Mouse (Mus musculus): ENCODE data around the gene Tanc2. TPM values are rescaled to one million over a fixed set of nuclear protein-coding genes. Genes with fewer than 3 reads are reported as not detected.

The Tanc2 gene
- total RNA-seq, 1 experiment from 2014 or later, result 6.5 TPM

DNA sequence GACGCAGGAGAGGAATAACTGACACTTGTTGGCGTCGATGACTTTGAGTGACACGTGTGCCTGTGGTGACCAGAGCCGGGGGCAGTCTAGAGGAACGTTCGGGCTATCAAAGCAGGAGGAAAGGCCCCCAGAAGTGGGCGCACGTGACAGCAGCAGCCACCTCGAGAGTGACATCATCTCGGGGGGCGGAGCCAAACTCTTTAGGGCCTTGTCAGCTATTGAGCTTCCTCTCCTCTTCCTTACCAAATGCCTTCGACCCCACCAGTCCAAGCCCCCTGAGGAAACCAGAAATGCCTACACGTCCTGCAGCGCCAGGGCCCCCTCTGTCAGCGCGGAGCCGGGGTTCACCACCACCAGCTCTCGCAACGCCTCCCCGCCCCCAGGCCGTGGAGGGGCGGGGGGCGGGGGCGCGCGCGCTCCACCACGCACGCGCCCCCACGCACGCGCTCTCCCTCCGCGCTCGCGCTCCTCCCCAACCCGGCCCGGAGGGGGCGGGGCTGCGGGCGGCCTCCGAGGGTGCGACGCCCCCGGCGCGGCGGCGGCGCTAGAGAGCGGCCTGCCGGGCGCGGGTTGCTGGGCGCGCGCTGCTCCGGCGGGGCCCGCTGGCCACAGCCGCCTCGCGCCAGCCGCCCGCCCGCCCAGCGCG is 432 bp upstream of the Tanc2 start:
- peak; percentile 87 to 88 for ATAC-seq (replicated peaks in 1 of 2; ENCODE audit: insufficient read depth in 1 of 2, low FRiP score in 2 of 2, low TSS enrichment in 1 of 2, low read depth in 1 of 2, poor library complexity in 2 of 2, severe bottlenecking in 2 of 2)

DNA sequence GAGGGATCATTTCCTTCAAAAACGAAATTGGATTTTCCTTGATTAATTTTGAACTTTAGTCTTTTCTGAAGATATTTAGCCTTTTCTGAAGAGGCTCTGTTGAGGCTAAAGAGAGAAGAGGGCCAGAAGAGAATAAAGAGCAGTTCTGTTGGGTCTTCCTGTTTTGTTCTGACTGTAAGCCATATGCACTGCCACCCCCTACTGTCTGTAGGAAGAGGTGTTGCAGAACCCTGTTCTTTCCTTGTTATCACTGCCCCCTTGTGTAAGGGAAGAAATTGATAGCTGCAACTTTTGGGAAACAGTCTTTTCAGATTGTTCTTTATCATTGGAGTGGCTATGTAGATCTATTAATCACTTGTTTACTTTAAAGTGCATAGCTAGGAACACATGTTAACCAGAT is 2.1 kb downstream of the Tanc2 start:
- ATAC-seq (replicated peaks in 1 of 2; ENCODE audit: insufficient read depth in 1 of 2, low FRiP score in 2 of 2, low TSS enrichment in 1 of 2, low read depth in 1 of 2, poor library complexity in 2 of 2, severe bottlenecking in 2 of 2), result peak; percentile 74 to 82; a peak in 3 of 4 replicates

DNA sequence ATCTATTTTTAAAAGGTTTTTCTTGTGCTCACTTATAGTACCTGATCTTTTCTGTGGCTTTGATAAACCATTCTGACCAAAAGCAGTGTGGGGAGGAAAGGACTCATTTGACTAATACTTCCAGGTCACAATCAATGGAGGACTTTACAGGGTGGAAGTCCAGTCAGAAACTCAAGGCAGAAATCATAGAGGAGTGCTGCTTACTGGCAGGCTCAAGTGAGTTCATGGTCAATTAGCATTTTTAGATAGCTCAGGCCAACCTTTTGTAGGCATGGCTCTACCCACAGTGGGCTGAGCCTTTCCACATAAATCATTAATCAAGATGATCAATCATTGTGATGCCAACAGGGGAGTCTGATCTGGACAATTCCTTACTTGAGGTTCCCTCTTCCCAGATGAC is 12.4 kb downstream of the Tanc2 start:
- no peak for ATAC-seq (replicated peaks in 1 of 2; ENCODE audit: insufficient read depth in 1 of 2, low FRiP score in 2 of 2, low TSS enrichment in 1 of 2, low read depth in 1 of 2, poor library complexity in 2 of 2, severe bottlenecking in 2 of 2)

DNA sequence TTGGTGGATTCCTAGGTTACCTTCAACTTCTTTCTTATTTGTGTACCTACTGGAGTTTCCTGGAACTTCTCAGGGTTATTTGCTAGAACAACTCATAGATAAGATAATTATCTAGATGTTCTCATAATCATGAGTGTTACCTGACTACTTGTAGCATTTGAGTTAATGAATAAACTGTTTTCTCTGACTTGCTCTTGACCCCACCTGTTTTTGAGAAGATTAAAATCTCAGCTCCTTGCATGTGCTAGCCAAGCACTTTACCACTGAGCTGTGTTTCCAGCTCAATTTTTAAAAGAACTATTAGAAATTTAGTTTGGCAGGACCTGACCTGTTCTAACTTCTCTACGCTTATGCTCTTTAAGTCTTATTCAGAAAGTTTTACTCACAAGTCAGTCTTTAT is 36.4 kb downstream of the Tanc2 start:
- no peak for ATAC-seq (replicated peaks in 1 of 2; ENCODE audit: insufficient read depth in 1 of 2, low FRiP score in 2 of 2, low TSS enrichment in 1 of 2, low read depth in 1 of 2, poor library complexity in 2 of 2, severe bottlenecking in 2 of 2)

DNA sequence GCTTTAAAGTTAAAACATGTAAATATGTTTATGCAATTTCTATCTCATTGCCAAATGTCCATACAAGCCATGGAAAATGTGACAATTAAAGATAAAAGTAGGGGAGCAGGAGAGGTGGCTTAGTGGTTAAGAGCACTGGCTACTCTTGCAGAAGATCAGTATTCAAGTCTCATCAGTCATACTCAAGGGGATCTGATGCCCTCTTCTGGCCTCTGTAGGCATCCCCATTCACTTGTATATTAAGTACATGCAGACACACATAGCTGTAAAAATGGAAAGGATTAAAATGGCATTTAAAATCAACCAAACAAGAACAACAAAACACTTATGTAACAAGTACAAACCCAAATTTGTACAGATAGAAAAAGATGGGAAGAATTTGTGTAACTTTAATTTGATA is 54.2 kb downstream of the Tanc2 start:
- peak in 1 of 2 experiments; percentile 32; a peak in 1 of 4 replicates for ATAC-seq (replicated peaks in 1 of 2; ENCODE audit: insufficient read depth in 1 of 2, low FRiP score in 2 of 2, low TSS enrichment in 1 of 2, low read depth in 1 of 2, poor library complexity in 2 of 2, severe bottlenecking in 2 of 2)

DNA sequence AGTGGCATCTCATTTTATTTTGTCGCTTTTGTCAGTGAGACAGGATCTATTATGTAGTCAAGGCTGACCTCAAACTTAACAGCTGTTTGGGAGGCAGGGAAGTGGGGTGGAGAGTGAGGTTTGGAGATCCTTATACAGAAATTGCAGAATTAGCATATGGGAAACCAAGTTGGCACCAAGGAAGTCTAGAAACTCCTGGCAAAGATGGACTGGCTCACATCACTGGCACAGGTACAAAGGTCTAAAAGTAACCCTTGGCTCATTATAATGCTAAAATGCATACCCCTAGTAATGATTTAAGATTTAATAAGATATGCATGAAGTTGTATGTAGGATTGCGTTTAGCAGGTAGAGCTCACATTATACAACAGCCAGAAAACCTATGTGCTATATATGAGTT is 58.2 kb downstream of the Tanc2 start:
- ATAC-seq (replicated peaks in 1 of 2; ENCODE audit: insufficient read depth in 1 of 2, low FRiP score in 2 of 2, low TSS enrichment in 1 of 2, low read depth in 1 of 2, poor library complexity in 2 of 2, severe bottlenecking in 2 of 2), result no peak

DNA sequence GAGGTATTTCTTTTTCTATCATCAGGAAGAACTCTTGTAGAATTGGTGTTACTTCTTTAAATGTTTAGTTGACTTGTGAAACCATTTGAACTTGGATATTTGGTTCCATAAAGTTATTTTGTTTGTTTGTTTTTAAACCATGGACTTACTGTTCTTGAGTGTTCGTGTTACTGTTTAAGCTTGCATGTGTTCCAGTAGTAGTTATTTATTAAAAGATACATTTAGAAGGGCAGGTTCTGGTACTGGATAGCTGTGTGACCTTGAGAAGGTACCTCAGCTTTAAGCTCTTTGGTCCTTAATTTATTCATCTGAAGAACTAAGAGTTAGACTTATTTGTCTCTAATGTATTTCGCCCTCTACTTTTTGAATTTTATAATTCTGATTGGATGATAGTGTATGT is 64.8 kb downstream of the Tanc2 start:
- ATAC-seq (replicated peaks in 1 of 2; ENCODE audit: insufficient read depth in 1 of 2, low FRiP score in 2 of 2, low TSS enrichment in 1 of 2, low read depth in 1 of 2, poor library complexity in 2 of 2, severe bottlenecking in 2 of 2), result no peak

DNA sequence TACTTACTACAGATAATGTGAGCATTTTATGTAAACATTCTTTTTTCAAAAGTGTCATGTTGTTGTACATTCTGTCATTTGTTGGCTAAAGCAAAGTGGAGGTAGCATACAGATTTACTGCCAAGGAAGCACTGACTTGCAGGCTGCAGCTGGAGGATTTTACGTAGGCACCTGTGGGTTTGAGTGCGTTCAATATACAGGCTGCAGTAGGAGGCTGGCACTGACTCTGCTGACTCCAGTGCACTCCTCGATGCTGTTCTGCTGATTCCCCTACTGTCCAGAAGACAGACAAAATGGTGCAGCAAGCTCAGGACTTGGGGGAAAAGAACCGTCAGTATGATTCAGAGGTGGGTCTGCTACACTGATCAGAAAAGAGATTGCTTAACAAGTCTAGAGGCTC is 65.5 kb downstream of the Tanc2 start:
- no peak for ATAC-seq (replicated peaks in 1 of 2; ENCODE audit: insufficient read depth in 1 of 2, low FRiP score in 2 of 2, low TSS enrichment in 1 of 2, low read depth in 1 of 2, poor library complexity in 2 of 2, severe bottlenecking in 2 of 2)

DNA sequence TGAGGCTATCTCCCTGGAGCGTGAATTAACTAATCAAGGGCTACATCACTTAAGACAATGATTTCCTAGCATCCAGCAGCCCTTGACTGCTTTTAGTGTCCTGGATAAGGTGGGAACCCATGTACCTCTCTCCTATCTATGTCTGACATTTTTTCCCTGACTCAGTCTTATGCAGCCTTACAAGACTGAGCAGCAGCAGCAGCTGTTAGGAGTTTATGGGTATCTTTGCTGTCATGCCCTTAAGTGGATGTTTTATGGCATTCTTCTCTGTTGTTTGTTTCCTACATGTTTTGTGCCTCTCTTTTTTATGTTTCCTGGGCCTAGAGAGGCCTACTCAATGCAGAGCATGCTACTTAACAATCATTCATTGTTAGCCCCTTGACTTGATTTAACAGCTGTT is 78.1 kb downstream of the Tanc2 start:
- ATAC-seq (replicated peaks in 1 of 2; ENCODE audit: insufficient read depth in 1 of 2, low FRiP score in 2 of 2, low TSS enrichment in 1 of 2, low read depth in 1 of 2, poor library complexity in 2 of 2, severe bottlenecking in 2 of 2), result no peak

DNA sequence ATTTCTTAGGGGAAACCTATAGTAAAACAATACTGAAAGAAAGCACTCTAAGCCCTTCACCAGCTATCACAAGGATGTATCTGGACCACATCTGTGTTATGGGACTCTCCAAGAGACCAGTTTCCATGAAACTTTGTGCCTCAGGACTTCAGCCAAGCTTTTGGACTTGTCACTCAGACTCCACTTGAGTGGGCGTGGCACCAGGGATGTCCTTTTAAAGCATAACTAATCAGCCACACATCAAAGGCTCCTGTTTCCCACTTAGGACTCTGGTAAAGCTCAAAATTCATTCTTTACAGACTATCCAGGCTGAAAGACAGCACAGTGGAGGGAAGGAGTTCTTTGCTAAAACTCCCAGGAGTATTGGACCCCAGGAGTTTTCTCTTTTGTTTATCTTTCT is 89.2 kb downstream of the Tanc2 start:
- ATAC-seq (replicated peaks in 1 of 2; ENCODE audit: insufficient read depth in 1 of 2, low FRiP score in 2 of 2, low TSS enrichment in 1 of 2, low read depth in 1 of 2, poor library complexity in 2 of 2, severe bottlenecking in 2 of 2), result no peak

DNA sequence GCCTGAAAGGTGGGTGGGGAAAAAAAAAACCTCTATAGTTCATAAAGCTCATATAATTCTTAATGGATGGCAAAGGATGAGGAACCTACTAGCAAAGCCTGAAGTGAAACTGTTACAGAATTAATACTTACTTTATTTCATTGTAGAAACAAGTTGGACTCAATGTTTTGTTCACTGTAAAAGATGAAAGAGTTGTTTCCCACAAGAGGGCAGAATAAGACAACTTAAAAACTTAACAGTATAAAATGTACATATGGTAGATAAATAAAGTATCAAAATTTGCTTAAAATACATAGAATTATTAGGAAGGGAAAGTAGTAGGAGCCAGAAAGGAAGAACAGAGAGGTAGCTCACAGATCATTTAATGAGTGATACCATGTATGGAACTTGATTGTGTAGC is 95.0 kb downstream of the Tanc2 start:
- ATAC-seq (replicated peaks in 1 of 2; ENCODE audit: insufficient read depth in 1 of 2, low FRiP score in 2 of 2, low TSS enrichment in 1 of 2, low read depth in 1 of 2, poor library complexity in 2 of 2, severe bottlenecking in 2 of 2), result no peak

DNA sequence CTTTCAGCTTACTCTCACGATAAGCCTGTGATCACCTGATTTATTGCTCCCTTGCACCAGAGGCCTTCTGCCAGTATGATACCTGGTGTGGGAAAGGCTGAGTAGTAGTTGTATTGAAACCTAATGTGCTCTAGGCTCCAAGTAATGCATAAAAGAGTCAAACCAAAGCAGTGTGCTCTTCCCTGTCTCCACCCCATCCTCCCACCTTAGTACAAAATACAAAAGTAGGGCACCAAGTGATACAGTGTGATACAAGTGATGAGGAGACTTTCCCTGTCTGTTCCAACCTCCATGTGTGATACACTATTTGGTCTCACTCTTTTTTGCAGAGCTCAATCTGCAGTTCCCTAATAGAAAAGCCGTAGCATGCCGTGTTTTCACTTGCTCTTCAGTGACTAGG is 110.7 kb downstream of the Tanc2 start:
- ATAC-seq (replicated peaks in 1 of 2; ENCODE audit: insufficient read depth in 1 of 2, low FRiP score in 2 of 2, low TSS enrichment in 1 of 2, low read depth in 1 of 2, poor library complexity in 2 of 2, severe bottlenecking in 2 of 2), result no peak

DNA sequence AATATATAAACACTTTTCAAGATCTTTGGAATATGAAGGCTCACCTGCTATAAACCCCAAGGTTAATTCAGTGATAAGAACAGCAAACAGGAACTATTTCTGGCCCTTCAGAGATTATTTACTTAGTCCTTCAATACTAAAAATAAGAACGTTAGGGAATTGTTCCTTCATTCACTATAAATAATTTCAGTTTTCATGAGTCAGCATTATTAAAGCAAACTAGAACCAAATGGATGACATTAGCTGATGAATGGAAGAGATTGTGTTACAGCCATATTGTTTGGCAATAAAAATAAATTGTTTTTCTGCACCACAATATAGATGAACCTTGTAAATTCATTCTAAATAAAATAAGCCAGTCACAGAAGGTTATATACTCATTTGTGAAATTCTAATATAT is 129.9 kb downstream of the Tanc2 start:
- ATAC-seq (replicated peaks in 1 of 2; ENCODE audit: insufficient read depth in 1 of 2, low FRiP score in 2 of 2, low TSS enrichment in 1 of 2, low read depth in 1 of 2, poor library complexity in 2 of 2, severe bottlenecking in 2 of 2), result no peak

DNA sequence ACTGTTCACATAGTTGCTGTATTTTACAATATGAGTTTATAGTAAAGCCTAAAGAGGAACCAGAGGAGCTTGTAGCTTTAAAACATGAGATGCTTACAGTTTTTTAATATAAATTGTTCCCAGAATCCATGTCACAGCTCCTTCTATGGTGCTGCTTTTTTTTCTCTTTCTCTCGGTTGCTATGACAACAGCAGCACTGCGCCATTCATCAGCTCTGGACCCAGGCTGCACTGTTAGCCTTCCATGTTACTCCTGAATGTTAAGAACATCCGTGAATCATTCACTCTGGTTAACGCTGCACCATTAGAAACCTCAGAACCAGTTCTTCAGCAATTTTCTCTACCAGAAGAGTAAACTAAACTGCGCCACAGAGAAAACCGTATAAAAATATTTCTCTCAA is 141.8 kb downstream of the Tanc2 start:
- ATAC-seq (replicated peaks in 1 of 2; ENCODE audit: insufficient read depth in 1 of 2, low FRiP score in 2 of 2, low TSS enrichment in 1 of 2, low read depth in 1 of 2, poor library complexity in 2 of 2, severe bottlenecking in 2 of 2), result no peak

DNA sequence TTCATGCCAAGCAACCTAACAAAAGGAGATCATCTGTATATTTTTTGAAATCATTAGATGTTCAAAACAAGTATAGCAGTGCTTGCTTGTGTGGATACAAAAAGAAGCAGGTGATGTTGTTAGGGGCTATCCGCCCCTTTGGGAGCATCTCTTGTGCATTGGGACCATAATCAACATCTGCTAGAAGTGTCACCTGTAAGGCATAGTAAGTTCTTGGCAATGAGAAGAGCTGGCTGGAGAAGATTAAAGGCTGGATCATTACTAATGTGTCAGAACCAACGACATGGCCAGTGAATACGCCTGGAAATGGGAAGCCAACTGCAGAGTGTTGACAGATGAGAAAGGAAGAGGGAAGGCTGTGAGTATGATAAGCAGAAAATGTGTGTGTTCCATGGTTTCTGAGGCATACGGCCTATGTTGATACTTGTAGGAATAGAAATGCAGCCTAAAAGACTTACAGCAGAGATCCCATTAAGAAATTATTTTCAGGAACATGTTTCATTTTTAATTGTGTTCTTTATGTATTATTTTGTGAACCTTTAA is 142.3 kb downstream of the Tanc2 start:
- no peak for ATAC-seq (replicated peaks in 1 of 2; ENCODE audit: insufficient read depth in 1 of 2, low FRiP score in 2 of 2, low TSS enrichment in 1 of 2, low read depth in 1 of 2, poor library complexity in 2 of 2, severe bottlenecking in 2 of 2)

DNA sequence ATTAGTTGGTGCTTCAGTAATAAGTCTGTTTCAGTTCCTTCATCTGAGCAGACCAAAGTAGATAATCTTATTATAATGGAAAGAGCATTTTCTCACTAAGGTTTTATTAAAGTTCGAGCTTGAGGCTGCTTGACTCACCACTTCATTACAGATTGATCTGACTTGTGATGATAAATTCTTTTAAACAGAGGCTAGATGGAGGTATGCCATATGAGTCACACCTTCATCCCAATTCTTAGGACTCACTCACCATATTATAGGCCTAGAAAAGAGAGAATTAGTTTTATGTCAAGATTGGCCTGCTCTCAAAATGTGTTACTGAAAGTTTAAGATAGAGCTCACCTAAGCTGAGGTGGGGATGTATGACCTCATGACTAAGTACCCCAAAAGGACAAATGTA is 153.4 kb downstream of the Tanc2 start:
- ATAC-seq (replicated peaks in 1 of 2; ENCODE audit: insufficient read depth in 1 of 2, low FRiP score in 2 of 2, low TSS enrichment in 1 of 2, low read depth in 1 of 2, poor library complexity in 2 of 2, severe bottlenecking in 2 of 2), result no peak

DNA sequence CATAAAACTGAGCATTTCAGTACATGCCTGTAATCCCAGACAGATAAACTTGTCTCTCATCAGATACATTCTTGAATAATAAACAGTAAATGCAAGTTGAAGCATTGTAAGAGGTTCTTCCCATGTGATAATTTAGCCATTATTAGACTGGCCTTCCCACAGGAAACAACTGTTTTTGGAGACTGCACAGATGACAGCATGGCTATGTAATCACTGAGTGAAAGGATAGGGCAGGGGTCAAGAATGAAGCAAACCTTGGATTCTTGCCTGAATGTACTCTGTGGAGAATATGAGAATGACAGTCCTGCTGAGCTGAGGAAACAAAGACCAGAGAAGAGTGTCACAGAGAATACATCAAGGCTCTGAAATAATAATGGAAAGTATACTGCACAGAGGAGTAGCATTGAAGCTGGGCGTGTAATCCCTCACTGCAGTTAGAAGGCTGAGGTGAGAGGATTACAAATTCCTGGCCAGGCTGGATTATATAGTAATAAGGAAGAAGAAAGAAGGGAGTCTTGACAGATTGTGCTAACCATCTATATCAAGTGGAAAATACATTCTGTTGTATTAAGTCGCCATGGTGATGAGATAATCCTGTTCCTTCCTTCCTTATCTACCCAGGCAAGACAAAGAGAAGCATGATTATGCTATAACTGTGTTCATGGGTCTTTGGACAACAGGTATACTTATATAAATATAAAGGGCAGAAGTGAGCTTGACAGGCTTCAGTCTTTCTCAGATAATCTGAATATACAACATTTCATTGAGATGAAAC is 159.7 kb downstream of the Tanc2 start:
- ATAC-seq (replicated peaks in 1 of 2; ENCODE audit: insufficient read depth in 1 of 2, low FRiP score in 2 of 2, low TSS enrichment in 1 of 2, low read depth in 1 of 2, poor library complexity in 2 of 2, severe bottlenecking in 2 of 2), result no peak

DNA sequence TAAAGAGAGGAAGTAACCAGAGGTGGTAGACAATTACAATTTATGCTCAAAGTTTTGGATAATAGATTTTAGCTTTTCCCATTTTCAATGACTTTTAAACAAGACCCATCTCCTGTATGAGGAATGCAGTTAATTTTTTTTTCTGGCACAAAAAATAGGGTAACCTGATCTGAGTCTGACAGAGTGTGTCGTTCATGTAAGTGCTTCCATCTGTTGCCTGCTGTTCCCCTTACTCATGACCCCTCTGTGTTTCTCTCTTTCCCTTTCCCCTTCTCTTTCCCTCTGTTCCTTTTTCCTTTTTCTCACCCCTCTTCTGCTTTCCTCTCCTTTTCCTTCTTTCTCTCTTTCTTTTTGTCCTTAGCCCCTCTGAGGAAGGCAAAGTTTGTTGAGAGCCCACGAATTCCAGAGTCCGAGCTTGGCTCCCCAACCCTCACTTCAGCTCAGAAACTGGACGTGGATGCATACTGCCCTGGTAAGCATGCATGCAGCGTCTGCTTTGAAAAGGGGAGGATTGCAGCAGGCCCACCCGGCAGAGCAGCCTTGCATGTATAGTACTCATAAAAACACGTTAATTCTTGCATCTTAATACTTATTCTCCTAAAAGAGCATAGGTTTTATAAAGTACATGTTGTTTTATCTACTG is 168.9 kb downstream of the Tanc2 start:
- no peak for ATAC-seq (replicated peaks in 1 of 2; ENCODE audit: insufficient read depth in 1 of 2, low FRiP score in 2 of 2, low TSS enrichment in 1 of 2, low read depth in 1 of 2, poor library complexity in 2 of 2, severe bottlenecking in 2 of 2)
